Mouse (Mus musculus): ENCODE data around the gene Pdia4.
"Not testable (repeated sequence)": the region's sequence is repeated elsewhere in the genome, so short reads cannot be mapped to it uniquely, and the experiment has no call there.

DNA sequence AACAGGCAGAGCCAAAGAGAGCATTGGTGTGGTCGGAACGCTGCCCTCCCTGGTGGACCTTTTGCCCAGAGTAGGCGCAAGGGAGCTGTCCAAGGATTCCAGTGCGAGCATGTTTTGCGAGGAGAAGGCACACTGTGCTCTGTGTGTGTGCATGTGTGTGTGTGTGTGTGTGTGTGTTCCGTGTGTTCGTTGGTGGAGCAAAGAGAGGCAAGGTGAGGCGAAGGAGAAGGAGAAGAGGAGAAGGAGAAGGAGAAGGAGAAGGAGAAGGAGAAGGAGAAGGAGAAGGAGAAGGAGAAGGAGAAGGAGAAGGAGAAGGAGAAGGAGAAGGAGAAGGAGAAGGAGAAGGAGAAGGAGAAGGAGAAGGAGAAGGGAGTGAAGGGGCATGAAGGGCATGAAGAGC, 65.3 kb downstream of the Pdia4 start:
- TF ChIP-seq CTCF (conservative IDR thresholded peaks at IDR 0.05; ENCODE audit: low read length); POU5F1 (IDR thresholded peaks at IDR 0.05; ENCODE audit: borderline replicate concordance, low read length): not testable (repeated sequence)

Measured in E14TG2a.4 (cell line).